28 mouse cellular contexts compared by ENCODE assay signal in the genomic region with DNA sequence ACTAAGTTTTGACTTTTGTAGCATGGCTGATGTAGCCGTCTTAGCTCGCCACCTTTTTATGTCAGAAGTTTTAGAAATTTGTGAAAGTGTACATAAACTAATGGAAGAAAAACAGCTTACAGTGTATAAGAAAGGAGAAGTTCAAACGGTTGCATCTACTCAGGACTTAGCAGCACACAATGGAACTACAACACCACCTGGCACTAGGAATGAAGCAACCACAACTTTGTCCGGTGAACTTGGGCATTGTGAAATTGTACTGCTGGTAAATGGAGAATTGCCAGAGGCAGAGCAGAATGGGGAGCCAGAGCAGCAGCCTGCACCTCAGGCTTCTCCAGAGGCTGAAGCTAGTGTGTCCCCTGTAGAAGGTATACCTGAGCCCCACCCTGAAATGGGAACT. TPM values are rescaled to one million over a fixed set of nuclear protein-coding genes. Genes with fewer than 3 reads are reported as not detected.
DNase-seq lines count a peak whose midpoint lies in the region; ATAC-seq and TF ChIP-seq lines count a peak whose summit lies in the region.
"Had no signal": no experiment of that assay in that cellular context is flagged by ENCODE, and none has a peak within 500 bp of the region (broad histone marks: within the 10 kb centered on the region; RNA-seq: fewer than 3 reads in every experiment).

No protein-coding gene starts in this region.

- no peak overlapping the region for H3K27ac ChIP-seq in liver, adult 2 months (replicated peaks; ENCODE audit: insufficient read depth, low read depth, low read length)
- H3K27ac ChIP-seq: embryonic facial prominence, embryonic 10.5 days; embryonic facial prominence, embryonic 13.5 days; forebrain, embryonic 10.5 days; forebrain, embryonic 13.5 days; heart, embryonic 13.5 days; hindbrain, embryonic 12.5 days; hindbrain, embryonic 15.5 days had no signal

- H3K4me1 ChIP-seq in liver, adult 2 months (ENCODE audit: control insufficient read depth, insufficient read depth, low read length): no peaks in the 10 kb centered on the region
- H3K4me1 ChIP-seq: embryonic facial prominence, embryonic 10.5 days; embryonic facial prominence, embryonic 13.5 days; forebrain, embryonic 10.5 days; forebrain, embryonic 13.5 days; heart, embryonic 13.5 days; hindbrain, embryonic 12.5 days; hindbrain, embryonic 15.5 days had no signal

- peak; percentile 84 for ATAC-seq in megakaryocyte, adult 5-6 weeks (ENCODE audit: poor library complexity, severe bottlenecking)
- ATAC-seq: CD4-positive, CD25-positive, alpha-beta regulatory T cell, adult 4 months; forebrain, embryonic 13.5 days; forebrain, embryonic 16.5 days had no signal

- DNase-seq in liver, adult 2 months (ENCODE audit: extremely low read depth, low read depth, low spot score): peak; percentile 80
- no peak for DNase-seq in liver
- peak; percentile 18 for DNase-seq in lung, postnatal 36 days
- DNase-seq in lung, postnatal 10 days: no peak
- no peak for DNase-seq in spleen, postnatal 4 days (ENCODE audit: low spot score in 2 of 2)
- DNase-seq in right cerebral cortex, adult 2 months (ENCODE audit: low spot score in 2 of 2): no peak
- DNase-seq: adrenal gland, adult 2 months; adrenal gland, postnatal 14 days; cerebellum, adult 11 months; cerebellum, adult 2 months; cerebellum, adult 9-11 months; cerebellum, postnatal 25 days; embryo, embryonic 11 days; gastrocnemius, postnatal 10 days; gastrocnemius, postnatal 36 days; heart, adult 18-20 months; heart, postnatal 14 days; heart, postnatal 4 days had no signal

- peaks cover 29% of the 10 kb centered on the region for H3K36me3 ChIP-seq in liver, adult 2 months (ENCODE audit: control insufficient read depth, insufficient read depth, low read length)

- TF ChIP-seq CTCF in liver, adult 2 months (IDR thresholded peaks at IDR 0.05; ENCODE audit: low read depth, low read length): no peak

- no peak overlapping the region for H3K4me3 ChIP-seq in liver, adult 2 months (ENCODE audit: insufficient read depth, low read depth, low read length)
- H3K4me3 ChIP-seq: embryonic facial prominence, embryonic 10.5 days; embryonic facial prominence, embryonic 13.5 days; forebrain, embryonic 10.5 days; forebrain, embryonic 13.5 days; heart, embryonic 13.5 days; hindbrain, embryonic 12.5 days; hindbrain, embryonic 15.5 days had no signal

- H3K27me3 ChIP-seq in liver, adult 2 months (ENCODE audit: control insufficient read depth, insufficient read depth, low read length): no peaks in the 10 kb centered on the region
- H3K27me3 ChIP-seq: embryonic facial prominence, embryonic 13.5 days; forebrain, embryonic 13.5 days; heart, embryonic 13.5 days; hindbrain, embryonic 12.5 days; hindbrain, embryonic 15.5 days had no signal

- no peak for TF ChIP-seq POLR2A in liver, adult 2 months (IDR thresholded peaks at IDR 0.05; ENCODE audit: extremely low read depth, insufficient read depth, low read length)

- 58% methylated on average over 4 of the region's 4 CpGs for WGBS in liver, adult 2 months

- no peak overlapping the region for H3K9ac ChIP-seq in liver, adult 2 months (ENCODE audit: low read depth, low read length)
- H3K9ac ChIP-seq: embryonic facial prominence, embryonic 13.5 days; forebrain, embryonic 13.5 days; heart, embryonic 13.5 days; hindbrain, embryonic 12.5 days; hindbrain, embryonic 15.5 days had no signal

- peaks cover 10% of the 10 kb centered on the region; the same call in 1 of the 2 replicates for H3K79me2 ChIP-seq in liver, adult 2 months (ENCODE audit: control insufficient read depth, insufficient read depth, low read length)

RNA-seq across cellular contexts. Expression of a gene that starts 16.6 kb away (rescaled TPM):
- 8.6 and 9.9 TPM in 2 replicates for total RNA-seq in liver, adult 2 months (2014; rRNA removed)
- polyA plus RNA-seq in liver, adult 2 months (2012; rRNA removed): 2.0 and 2.8 TPM in 2 replicates
- 14.9 and 18.9 TPM in 2 replicates for total RNA-seq in megakaryocyte, adult 5-6 weeks (2015)
- total RNA-seq in megakaryocyte, adult 5-6 weeks (2017): 25.0 TPM in 2 replicates

RNA-seq across cellular contexts. Expression of a gene that starts 24.2 kb away (rescaled TPM):
- 178 and 222 TPM in 2 replicates for total RNA-seq in liver, adult 2 months (2014; rRNA removed)
- polyA plus RNA-seq in liver, adult 2 months (2012; rRNA removed): 95.2 and 103 TPM in 2 replicates
- 891 and 940 TPM in 2 replicates for total RNA-seq in megakaryocyte, adult 5-6 weeks (2015)
- total RNA-seq in megakaryocyte, adult 5-6 weeks (2017): 1,387 and 1,407 TPM in 2 replicates

RNA-seq across cellular contexts. Expression of a gene that starts 39.2 kb away (rescaled TPM):
- total RNA-seq in liver, adult 2 months (2014; rRNA removed): 55.8 and 67.7 TPM in 2 replicates
- polyA plus RNA-seq in liver, adult 2 months (2012; rRNA removed): 8.7 and 11.6 TPM in 2 replicates
- total RNA-seq in megakaryocyte, adult 5-6 weeks (2015): 85.2 and 88.2 TPM in 2 replicates
- total RNA-seq in megakaryocyte, adult 5-6 weeks (2017): 97.0 and 104 TPM in 2 replicates

RNA-seq across cellular contexts. Expression of a gene that starts 47.3 kb away (rescaled TPM):
- total RNA-seq in liver, adult 2 months (2014; rRNA removed): 9.7 and 10.5 TPM in 2 replicates
- polyA plus RNA-seq in liver, adult 2 months (2012; rRNA removed): 3.7 and 3.8 TPM in 2 replicates
- total RNA-seq in megakaryocyte, adult 5-6 weeks (2015): 14.4 and 15.1 TPM in 2 replicates
- total RNA-seq in megakaryocyte, adult 5-6 weeks (2017): 20.2 and 20.9 TPM in 2 replicates

RNA-seq across cellular contexts. Expression of a gene that starts 55.7 kb away (rescaled TPM):
- 1.7 and 1.9 TPM in 2 replicates for total RNA-seq in liver, adult 2 months (2014; rRNA removed)
- polyA plus RNA-seq in liver, adult 2 months (2012; rRNA removed): 0.39 and 0.91 TPM in 2 replicates
- 3.4 and 5.4 TPM in 2 replicates for total RNA-seq in megakaryocyte, adult 5-6 weeks (2015)
- 3.0 and 7.4 TPM in 2 replicates for total RNA-seq in megakaryocyte, adult 5-6 weeks (2017)

Comparison
In these comparisons a context has a peak if more than half of its experiments do, and no peak if none do; other contexts are left out.
1. DNase-seq: peak in liver, adult 2 months (single experiment) and lung, postnatal 36 days (single experiment); none in liver (single experiment), lung, postnatal 10 days (single experiment), spleen, postnatal 4 days (0 of 2) and right cerebral cortex, adult 2 months (0 of 2).